Mouse (Mus musculus): ENCODE data around the gene Ptgis. TPM values are rescaled to one million over a fixed set of nuclear protein-coding genes. Genes with fewer than 3 reads are reported as not detected.
A peak's percentile ranks its signal among the peaks of the same experiment; 100 is the strongest.

Gene Ptgis
- total and polyA plus RNA-seq, 2 experiments, result 1.0 to 3.1 TPM

GRCm38 (mm10) chr2:167232132-167233008, 8.0 kb downstream of the Ptgis start:
- H3K27ac ChIP-seq (replicated peaks; ENCODE audit: insufficient read depth, low read depth, low read length), result peak overlapping the region; percentile 66
- peak overlapping the region; percentile 12 for H3K9ac ChIP-seq (ENCODE audit: low read depth, low read length)
- peaks cover 7% of the 10 kb centered on the region for H3K4me1 ChIP-seq (ENCODE audit: control insufficient read depth, insufficient read depth, low read length)
- no peaks in the 10 kb centered on the region for H3K27me3 ChIP-seq (ENCODE audit: control insufficient read depth, insufficient read depth, low read length)
- no peak overlapping the region for H3K4me3 ChIP-seq (ENCODE audit: insufficient read depth, low read depth, low read length)
- no peaks in the 10 kb centered on the region for H3K79me2 ChIP-seq (ENCODE audit: control insufficient read depth, insufficient read depth, low read length)
- TF ChIP-seq CTCF (IDR thresholded peaks at IDR 0.05; ENCODE audit: low read depth, low read length) (no peak), POLR2A (IDR thresholded peaks at IDR 0.05; ENCODE audit: extremely low read depth, insufficient read depth, low read length) (no peak)
- no peaks in the 10 kb centered on the region for H3K36me3 ChIP-seq (ENCODE audit: control insufficient read depth, insufficient read depth, low read length)
- 45% methylated on average over 14 of the region's 14 CpGs for WGBS
- DNase-seq (ENCODE audit: extremely low read depth, low read depth, low spot score), result peak; percentile 91

DNA sequence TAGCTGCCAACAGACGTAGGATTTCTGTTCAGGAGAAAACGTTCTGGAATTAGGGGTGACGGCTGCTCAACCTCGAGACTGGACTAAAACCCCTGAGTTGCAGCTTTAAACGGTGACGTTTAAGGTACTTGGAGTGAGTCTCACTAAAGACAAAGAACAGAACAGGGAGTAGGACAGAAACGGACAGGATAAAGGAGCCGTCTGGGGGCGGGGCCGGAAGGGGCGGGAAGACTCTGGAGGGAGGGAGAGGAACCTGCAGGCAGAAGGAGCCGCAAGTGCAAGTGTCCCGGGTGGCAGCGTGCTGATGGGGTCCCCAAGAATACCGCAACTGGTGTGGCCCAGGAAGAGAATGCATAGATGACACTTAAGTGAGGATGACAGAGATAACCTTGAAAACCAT, 9.8 kb downstream of the Ptgis start:
- peaks cover 7% of the 10 kb centered on the region for H3K4me1 ChIP-seq (ENCODE audit: control insufficient read depth, insufficient read depth, low read length)
- 40% methylated on average over 15 of the region's 15 CpGs for WGBS
- no peak for TF ChIP-seq POLR2A (IDR thresholded peaks at IDR 0.05; ENCODE audit: extremely low read depth, insufficient read depth, low read length)
- no peak for TF ChIP-seq CTCF (IDR thresholded peaks at IDR 0.05; ENCODE audit: low read depth, low read length)
- H3K36me3 ChIP-seq (ENCODE audit: control insufficient read depth, insufficient read depth, low read length), result no peaks in the 10 kb centered on the region
- no peaks in the 10 kb centered on the region for H3K79me2 ChIP-seq (ENCODE audit: control insufficient read depth, insufficient read depth, low read length)
- H3K4me3 ChIP-seq (ENCODE audit: insufficient read depth, low read depth, low read length), result no peak overlapping the region
- H3K27me3 ChIP-seq (ENCODE audit: control insufficient read depth, insufficient read depth, low read length), result no peaks in the 10 kb centered on the region
- DNase-seq (ENCODE audit: extremely low read depth, low read depth, low spot score), result no peak
- no peak overlapping the region for H3K27ac ChIP-seq (replicated peaks; ENCODE audit: insufficient read depth, low read depth, low read length)
- no peak overlapping the region for H3K9ac ChIP-seq (ENCODE audit: low read depth, low read length)

DNA sequence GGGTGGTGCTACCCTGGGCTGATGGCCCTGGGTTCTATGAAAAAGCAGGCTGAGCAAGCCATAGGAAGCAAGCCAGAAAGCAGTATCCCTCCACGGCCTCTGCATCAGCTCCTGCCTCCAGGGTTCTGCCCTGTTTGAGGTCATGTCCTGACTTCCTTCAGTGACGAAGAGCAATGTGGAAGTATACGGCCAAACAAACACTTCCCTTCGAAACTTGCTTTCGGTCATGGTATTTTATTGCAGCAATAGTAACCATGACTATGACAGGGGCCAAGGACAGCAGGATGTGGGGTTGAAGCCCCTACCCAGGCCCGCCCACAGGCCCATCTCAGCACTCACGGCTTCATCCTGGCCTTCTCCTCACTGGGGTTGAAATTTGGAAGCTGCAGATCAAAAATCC, 15.5 kb downstream of the Ptgis start:
- Histone ChIP-seq H3K27ac (replicated peaks; ENCODE audit: insufficient read depth, low read depth, low read length) (peak overlapping the region; percentile 55), H3K79me2 (ENCODE audit: control insufficient read depth, insufficient read depth, low read length) (no peaks in the 10 kb centered on the region), H3K36me3 (ENCODE audit: control insufficient read depth, insufficient read depth, low read length) (no peaks in the 10 kb centered on the region), H3K4me1 (ENCODE audit: control insufficient read depth, insufficient read depth, low read length) (no peaks in the 10 kb centered on the region), H3K27me3 (ENCODE audit: control insufficient read depth, insufficient read depth, low read length) (no peaks in the 10 kb centered on the region), H3K4me3 (ENCODE audit: insufficient read depth, low read depth, low read length) (no peak overlapping the region), H3K9ac (ENCODE audit: low read depth, low read length) (no peak overlapping the region)
- DNase-seq (ENCODE audit: extremely low read depth, low read depth, low spot score), result peak; percentile 31
- 65% methylated on average over 7 of the region's 7 CpGs for WGBS
- TF ChIP-seq POLR2A (IDR thresholded peaks at IDR 0.05; ENCODE audit: extremely low read depth, insufficient read depth, low read length), result no peak
- no peak for TF ChIP-seq CTCF (IDR thresholded peaks at IDR 0.05; ENCODE audit: low read depth, low read length)

DNA sequence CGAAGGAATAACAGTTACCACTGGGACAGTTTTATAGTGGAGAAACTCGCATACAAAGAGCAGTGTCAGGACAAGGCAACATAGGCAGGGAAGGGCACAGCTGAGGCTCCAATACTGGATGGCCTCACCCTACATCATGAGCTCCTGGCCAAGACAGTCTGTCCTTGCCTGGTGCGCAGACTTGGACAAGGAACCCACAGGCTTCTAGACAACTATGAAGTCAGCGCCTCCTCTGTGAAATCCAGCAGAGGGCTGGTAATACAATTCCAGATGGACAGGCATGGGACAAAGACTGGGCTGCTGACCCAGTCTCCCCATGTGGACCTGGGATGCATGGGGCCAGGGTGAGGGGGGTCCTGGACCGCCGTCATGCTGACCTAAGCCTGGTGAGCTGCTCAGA, 16.2 kb downstream of the Ptgis start:
- H3K27ac ChIP-seq (replicated peaks; ENCODE audit: insufficient read depth, low read depth, low read length), result no peak overlapping the region
- no peak for DNase-seq (ENCODE audit: extremely low read depth, low read depth, low spot score)
- no peaks in the 10 kb centered on the region for H3K36me3 ChIP-seq (ENCODE audit: control insufficient read depth, insufficient read depth, low read length)
- no peak overlapping the region for H3K4me3 ChIP-seq (ENCODE audit: insufficient read depth, low read depth, low read length)
- no peaks in the 10 kb centered on the region for H3K27me3 ChIP-seq (ENCODE audit: control insufficient read depth, insufficient read depth, low read length)
- H3K79me2 ChIP-seq (ENCODE audit: control insufficient read depth, insufficient read depth, low read length), result no peaks in the 10 kb centered on the region
- H3K4me1 ChIP-seq (ENCODE audit: control insufficient read depth, insufficient read depth, low read length), result no peaks in the 10 kb centered on the region
- 91% methylated on average over 6 of the region's 6 CpGs for WGBS
- TF ChIP-seq CTCF (IDR thresholded peaks at IDR 0.05; ENCODE audit: low read depth, low read length) (no peak), POLR2A (IDR thresholded peaks at IDR 0.05; ENCODE audit: extremely low read depth, insufficient read depth, low read length) (no peak)
- no peak overlapping the region for H3K9ac ChIP-seq (ENCODE audit: low read depth, low read length)

DNA sequence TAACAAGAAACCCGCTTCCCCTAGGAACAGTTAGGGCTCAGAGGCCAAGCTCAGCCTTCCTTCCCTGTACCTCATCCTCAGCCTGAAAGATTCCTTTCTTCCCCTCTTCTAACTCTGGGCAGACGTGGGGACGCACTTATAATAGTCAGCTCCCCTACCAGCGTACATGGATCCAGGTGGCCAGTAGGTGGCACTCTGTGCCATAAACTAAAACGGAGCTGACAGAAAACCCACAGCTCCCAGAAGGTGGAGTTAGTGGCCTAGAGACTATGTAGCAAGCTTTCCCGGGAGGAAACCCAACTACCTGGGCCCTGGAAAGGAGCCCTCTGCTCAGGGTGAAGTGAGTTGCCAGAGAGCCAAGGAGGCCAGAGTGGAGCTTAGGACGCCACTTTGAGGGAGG, 18.3 kb downstream of the Ptgis start:
- TF ChIP-seq CTCF (IDR thresholded peaks at IDR 0.05; ENCODE audit: low read depth, low read length), result peak; percentile 77
- no peak for TF ChIP-seq POLR2A (IDR thresholded peaks at IDR 0.05; ENCODE audit: extremely low read depth, insufficient read depth, low read length)
- H3K4me3 ChIP-seq (ENCODE audit: insufficient read depth, low read depth, low read length), result no peak overlapping the region
- H3K36me3 ChIP-seq (ENCODE audit: control insufficient read depth, insufficient read depth, low read length), result no peaks in the 10 kb centered on the region
- H3K27ac ChIP-seq (replicated peaks; ENCODE audit: insufficient read depth, low read depth, low read length), result no peak overlapping the region
- no peaks in the 10 kb centered on the region for H3K4me1 ChIP-seq (ENCODE audit: control insufficient read depth, insufficient read depth, low read length)
- peak; percentile 66 for DNase-seq (ENCODE audit: extremely low read depth, low read depth, low spot score)
- H3K9ac ChIP-seq (ENCODE audit: low read depth, low read length), result no peak overlapping the region
- H3K79me2 ChIP-seq (ENCODE audit: control insufficient read depth, insufficient read depth, low read length), result no peaks in the 10 kb centered on the region
- 17% methylated on average over 7 of the region's 7 CpGs for WGBS
- H3K27me3 ChIP-seq (ENCODE audit: control insufficient read depth, insufficient read depth, low read length), result no peaks in the 10 kb centered on the region
